Mouse (Mus musculus): ENCODE measurements around the gene Adamts18. TPM values are rescaled to one million over a fixed set of nuclear protein-coding genes. Genes with fewer than 3 reads are reported as not detected.

Adamts18 gene
- not detected for polyA plus RNA-seq (2012; fragmentation: generic; extraction: Trizol)

DNA sequence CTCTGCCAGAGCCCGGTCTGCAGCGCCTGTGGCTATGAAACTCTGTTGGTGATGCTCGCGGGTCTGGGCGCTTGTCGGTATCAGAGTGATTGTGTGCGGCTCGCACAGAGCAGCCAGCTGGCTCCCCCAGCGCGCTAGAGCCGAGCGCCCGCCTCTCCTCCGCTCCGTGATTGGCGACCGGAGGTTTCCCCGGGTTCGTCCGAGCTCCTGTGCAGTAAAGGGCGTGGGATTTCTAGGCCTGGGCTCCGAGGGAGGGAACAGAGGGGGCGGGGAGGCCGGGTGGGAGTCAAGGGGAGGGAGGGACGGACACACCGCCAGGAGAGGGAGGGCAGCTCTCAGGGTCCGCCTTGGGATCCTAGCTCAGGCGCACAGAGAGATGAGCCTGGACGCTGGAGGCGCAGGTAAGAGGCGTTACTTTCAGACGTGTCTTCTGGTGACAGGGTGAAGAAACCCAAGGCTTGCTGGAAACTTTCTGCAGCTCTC, at the start of gene Adamts18:
Adamts18 (minus strand) TSS at position 86 of the 483 bp plus-strand sequence.

Other genes starting within 250 kb of the Adamts18 start
- gene Mon1b, start 213.2 kb downstream of the Adamts18 start, polyA plus RNA-seq (2012; fragmentation: generic; extraction: Trizol), result 1 to 10 TPM; 1.1 to 5.4 TPM
- gene Syce1l, start 205.5 kb downstream of the Adamts18 start, polyA plus RNA-seq (2012; fragmentation: generic; extraction: Trizol), result not detected

All from C3H10T1/2 (cell line).